Mouse (Mus musculus) liver (tissue): ENCODE measurements at regions not wholly inside any gene's neighbourhood (a gene's known extent, or its start where the extent isn't known, plus 50 kb on each side); places are given as distances from the start of the nearest gene placed in this dataset.

Experiments
- DNase-seq: peaks from one replicate; pipeline ENCODE4 v3.0.0-alpha.2; 2020; ENCODE audit warnings: mixed read lengths

- DNase-seq = no peak
Measured at GRCm38 (mm10) chr1:88813200-88813599, 111.2 kb upstream of the Arl4c start.

- no peak for DNase-seq
Measured at GRCm38 (mm10) chr1:88816376-88816945, 114.4 kb upstream of the Arl4c start.

- DNase-seq = no peak
Measured at GRCm38 (mm10) chr1:88825215-88825614, 123.2 kb upstream of the Arl4c start.

- no peak for DNase-seq
Measured at GRCm38 (mm10) chr1:88838661-88839274, 136.7 kb upstream of the Arl4c start.

- DNase-seq = no peak
Measured at GRCm38 (mm10) chr1:88839407-88839976, 137.5 kb upstream of the Arl4c start.

- DNase-seq = no peak
Measured at GRCm38 (mm10) chr1:88839977-88840628, 138.1 kb upstream of the Arl4c start.

DNA sequence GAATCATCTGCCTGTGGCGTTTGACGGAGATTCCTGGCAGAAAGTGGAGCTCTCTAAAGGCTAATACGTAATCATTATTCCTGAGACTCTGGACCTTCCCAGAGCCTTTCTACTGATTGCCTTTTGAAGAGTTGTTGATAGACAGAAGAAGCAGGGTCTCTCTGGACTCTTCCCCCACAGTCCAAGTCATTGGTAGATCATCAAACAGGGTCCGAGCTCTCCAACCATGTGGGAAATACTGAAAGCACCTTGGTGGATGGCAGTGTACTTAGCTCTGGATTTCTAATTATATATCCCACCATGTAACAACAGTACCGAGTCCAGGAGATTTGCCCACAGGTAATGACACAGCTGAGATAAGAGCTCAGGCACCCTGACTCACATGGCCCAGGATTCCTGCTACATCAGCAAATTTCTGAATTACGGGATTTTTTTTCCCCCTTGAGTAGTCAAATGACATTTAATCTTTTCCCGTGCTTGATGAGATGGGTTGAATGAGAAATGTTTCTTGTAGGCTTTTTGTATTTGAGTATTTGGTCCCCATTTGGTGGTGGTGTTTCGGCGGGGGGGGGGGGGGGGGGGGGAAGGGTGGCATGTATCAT lies 139.1 kb upstream of the Arl4c start:
- no peak for DNase-seq

GRCm38 (mm10) chr1:88847333-88848091 lies 145.5 kb upstream of the Arl4c start:
- no peak for DNase-seq

DNA sequence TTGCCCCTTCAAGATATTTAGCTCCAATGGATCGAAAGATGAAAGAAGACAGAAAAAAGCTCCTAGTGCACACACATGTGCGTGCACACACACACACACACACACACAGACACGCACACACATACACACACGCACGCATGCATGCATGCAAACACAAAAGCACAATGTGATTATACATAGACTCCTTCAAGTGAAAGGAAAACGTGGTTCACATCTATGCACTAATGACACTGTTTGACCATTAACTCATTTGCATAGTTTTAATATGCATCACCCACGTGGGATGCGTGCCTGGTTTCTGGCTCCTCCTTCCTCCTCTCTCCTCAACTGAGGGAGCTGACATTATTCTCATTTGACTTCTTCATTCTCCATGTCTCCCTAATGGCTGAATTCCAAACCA lies 146.2 kb upstream of the Arl4c start:
- no peak for DNase-seq

DNA sequence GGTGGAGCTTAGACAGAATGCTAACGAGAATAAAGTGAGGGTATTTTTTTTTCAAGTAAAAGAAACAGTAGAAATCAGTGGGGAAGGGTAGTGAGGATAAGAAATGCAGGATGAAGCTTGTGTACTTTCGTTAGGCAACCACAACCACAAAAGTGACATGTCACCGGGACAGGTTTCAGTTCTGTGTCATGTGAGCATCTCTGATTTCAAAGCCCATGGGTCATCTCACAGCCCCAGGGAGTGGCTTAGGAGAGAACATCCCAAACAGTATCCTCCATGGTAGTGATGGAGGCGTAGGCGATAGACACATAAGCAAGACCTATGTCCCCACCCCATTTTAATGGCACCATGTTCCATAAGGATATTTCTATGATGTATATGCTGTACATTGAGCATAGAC lies 147.4 kb upstream of the Arl4c start:
- DNase-seq = no peak

DNA sequence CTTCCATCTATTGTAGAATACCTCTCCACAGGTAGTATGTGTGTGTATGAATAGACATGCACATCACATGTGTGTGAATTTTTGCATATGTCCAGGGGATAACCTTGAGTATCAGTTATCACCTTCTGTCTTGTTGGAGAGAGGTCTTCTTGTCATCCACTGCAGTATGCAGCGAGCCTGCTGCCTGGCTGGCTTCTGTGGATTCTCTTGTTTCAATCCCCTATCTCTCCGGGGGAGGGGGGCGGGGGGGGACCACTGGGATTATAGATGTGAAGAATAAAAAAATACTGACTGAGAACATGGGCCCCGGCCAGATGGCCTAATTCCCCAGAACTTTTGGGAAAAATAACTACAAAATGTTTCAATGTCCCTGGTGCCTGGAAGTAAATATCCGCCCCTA lies 149.9 kb upstream of the Arl4c start:
- no peak for DNase-seq

DNA sequence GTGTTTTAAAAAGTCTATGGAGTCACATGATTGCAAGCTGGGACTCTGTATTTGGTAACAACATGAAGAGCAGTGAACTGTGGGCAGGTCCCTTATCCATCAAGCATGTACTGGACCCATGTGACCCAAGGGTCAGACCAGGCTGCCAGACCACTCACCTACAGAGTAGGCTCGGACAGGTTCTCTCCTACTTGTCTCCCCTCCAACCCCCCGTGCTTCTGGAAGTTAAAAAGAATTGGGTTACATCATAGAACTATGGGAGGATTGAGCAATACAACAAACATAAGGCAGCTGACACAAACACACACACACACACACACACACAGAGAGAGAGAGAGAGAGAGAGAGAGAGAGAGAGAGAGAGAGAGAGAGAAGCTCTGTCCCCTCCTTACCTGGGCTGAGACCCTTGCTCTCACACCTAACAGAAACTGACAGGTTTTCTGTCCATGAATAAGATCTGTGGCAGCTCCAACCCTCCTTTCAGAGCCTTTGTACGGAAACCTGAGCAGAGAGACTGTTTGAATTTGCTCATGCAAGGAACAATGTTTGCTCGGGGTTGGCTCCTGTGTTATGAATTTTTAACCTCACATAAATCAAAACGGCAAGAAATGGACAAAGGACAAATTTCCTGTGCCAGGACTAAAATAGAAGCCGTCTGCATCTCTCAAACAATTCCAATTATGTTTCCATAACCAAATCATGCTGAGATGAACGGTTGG lies 159.0 kb upstream of the Arl4c start:
- no peak for DNase-seq

DNA sequence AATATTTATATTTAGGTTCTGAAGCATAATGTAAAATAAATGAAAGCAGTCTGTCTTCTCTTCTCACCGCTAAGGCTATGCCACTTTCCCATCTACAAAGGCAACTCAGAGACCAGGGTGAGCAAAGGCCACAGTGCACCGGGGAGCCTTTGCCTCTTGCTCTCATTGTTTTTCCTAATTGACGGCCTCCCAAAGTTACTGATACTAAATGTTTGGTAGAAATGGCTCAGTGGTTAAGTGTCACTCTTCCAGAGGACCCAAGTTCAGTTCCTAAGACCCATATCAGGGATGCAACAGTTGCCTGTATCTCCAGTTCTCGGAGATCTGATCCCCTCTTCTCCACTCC lies 159.5 kb upstream of the Arl4c start:
- DNase-seq = no peak

- DNase-seq = no peak
Measured at GRCm38 (mm10) chr1:88865436-88865835, 163.4 kb upstream of the Arl4c start.

GRCm38 (mm10) chr1:88866571-88866970 lies 164.6 kb upstream of the Arl4c start:
- DNase-seq = no peak

DNA sequence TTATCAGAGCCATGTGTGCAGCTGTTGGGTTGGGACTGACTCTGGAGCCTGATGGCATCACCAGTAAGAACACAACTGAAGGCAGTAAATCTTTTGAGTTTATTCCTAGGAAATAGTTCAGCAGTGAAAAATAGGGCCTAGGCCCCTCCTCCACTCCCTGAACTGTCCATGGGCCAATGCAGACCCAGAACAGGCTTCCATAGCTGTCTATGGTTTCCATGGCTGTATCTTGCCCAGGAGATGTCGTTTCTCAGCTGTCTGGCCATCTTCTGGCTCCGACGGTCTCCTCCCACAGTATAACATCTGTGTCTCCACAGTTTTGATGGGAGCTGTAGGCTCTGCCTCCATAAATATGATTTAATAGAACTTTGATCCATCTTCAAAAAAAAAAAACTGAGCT lies 165.1 kb upstream of the Arl4c start:
- no peak for DNase-seq

- DNase-seq = no peak
Measured at GRCm38 (mm10) chr1:88869885-88870284, 167.9 kb upstream of the Arl4c start.

GRCm38 (mm10) chr1:88875356-88875755 lies 173.3 kb upstream of the Arl4c start:
- no peak for DNase-seq

DNA sequence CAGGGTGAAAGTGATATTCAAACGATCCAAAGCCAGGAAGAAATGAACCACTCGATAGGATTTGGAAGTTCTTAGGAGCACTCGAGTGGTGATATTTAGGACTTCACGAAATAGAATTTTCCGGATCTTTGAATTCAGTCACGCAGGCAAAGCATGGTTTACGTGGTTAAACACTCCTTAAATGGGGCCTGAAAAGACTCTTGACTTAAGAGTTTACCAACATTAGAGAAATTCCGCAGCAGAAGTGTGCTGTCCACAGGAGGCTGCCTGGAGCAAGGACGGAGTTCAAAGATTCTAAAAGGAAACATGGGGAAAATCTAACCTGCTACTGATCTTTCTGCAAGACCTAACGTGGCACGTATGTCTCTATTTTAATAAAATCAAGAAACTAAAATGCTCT lies 175.4 kb upstream of the Arl4c start:
- DNase-seq = no peak

GRCm38 (mm10) chr1:88878831-88879230 lies 176.8 kb upstream of the Arl4c start:
- no peak for DNase-seq

DNA sequence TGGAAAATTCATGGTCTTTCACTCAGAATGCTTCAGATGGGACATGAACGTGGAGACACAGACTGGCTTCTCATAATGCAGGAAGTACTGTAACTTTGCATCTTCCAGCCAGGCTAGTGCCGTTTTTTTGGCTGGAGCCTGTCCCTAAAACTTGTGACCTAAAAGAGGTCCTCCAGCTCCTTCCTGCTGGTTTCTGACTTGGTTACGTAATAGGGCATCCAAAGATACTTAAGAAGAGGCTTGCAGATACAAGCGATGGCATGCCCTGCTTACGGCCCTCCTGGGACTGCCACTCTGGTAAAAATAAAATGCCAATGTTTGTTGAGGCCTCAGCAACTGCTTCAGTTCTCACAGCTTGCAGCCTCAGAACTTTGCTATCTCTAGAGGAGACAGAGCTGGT lies 177.3 kb upstream of the Arl4c start:
- no peak for DNase-seq

GRCm38 (mm10) chr1:88891041-88891440 lies 179.2 kb upstream of the Sh3bp4 start:
- DNase-seq = no peak

DNA sequence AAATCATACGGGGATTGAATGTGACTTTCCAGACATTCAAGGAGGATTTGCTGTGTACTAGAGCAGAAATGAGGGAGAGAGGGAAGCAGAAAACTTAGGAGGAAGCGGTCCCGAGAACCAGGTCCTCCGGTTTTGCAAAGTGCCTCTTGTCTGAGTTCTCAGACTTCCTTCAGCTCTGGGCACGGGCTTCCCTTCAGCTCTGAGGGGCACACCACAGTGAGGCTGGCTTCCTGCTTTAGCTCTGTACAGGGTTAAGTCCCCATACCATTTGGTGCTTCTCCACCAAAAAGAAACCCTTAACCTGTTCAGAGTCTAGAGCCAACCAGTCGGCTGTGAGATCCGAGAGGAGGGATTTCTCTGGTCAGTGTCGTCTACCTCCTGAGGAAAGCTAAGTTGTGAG lies 167.8 kb upstream of the Sh3bp4 start:
- DNase-seq = no peak
